Mouse (Mus musculus) hindbrain, embryonic 10.5 days (tissue): ENCODE data around the gene Spout1. TPM values are rescaled to one million over a fixed set of nuclear protein-coding genes. Genes with fewer than 3 reads are reported as not detected.
"Not testable (repeated sequence)": the region's sequence is repeated elsewhere in the genome, so short reads cannot be mapped to it uniquely, and the experiment has no call there.

Source experiments
- DNase-seq: peaks from one replicate; pipeline ENCODE4 v3.0.0-alpha.2; 2017; ENCODE audit warnings: low spot score
- H3K27ac ChIP-seq: fragments of 300-500 bp; sonication (generic); 2 replicates; pipeline ENCODE4 v1.5.1; 2016; ENCODE audit warnings: mild to moderate bottlenecking, moderate library complexity
- H3K27me3 ChIP-seq: fragments of 300-500 bp; sonication (generic); 2 replicates; pipeline ENCODE4 v1.6.1; 2016; ENCODE audit warnings: mild to moderate bottlenecking; ENCODE audit not compliant: poor library complexity, insufficient read depth, severe bottlenecking
- H3K36me3 ChIP-seq: fragments of 300-500 bp; sonication (generic); 2 replicates; pipeline ENCODE4 v1.6.1; 2016; ENCODE audit warnings: mild to moderate bottlenecking, moderate library complexity
- H3K4me1 ChIP-seq: fragments of 300-500 bp; sonication (generic); replicated peaks from 2 replicates; pipeline ENCODE4 v1.6.1; 2016; ENCODE audit warnings: mild to moderate bottlenecking
- H3K4me3 ChIP-seq: fragments of 300-500 bp; sonication (generic); 2 replicates; pipeline ENCODE4 v1.5.1; 2016; ENCODE audit warnings: mild to moderate bottlenecking, moderate library complexity
- H3K9me3 ChIP-seq: fragments of 300-500 bp; sonication (generic); 2 replicates; pipeline ENCODE4 v1.6.1; 2016; ENCODE audit warnings: mild to moderate bottlenecking, moderate library complexity
- WGBS: fragments of 180-500 bp; shearing (Covaris S2); methylation state at CpG from one replicate; pipeline ENCODE4 v1.1.7; 2016; 5-methylcytosine and 5-hydroxymethylcytosine counted together
- polyA plus RNA-seq: library from polyadenylated mRNA; unstranded; fragments of >200 nt; fragmentation: Nextera tagmentation; extraction: Ambion mirVana; gene quantifications from 2 replicates; pipeline ENCODE4 v1.2.1, GENCODE M21; 2016

Gene Spout1
- polyA plus RNA-seq, 1 experiment from 2014 or later, result 79.7 TPM

GRCm38 (mm10) chr2:30173541-30174240 is 4.6 kb downstream of the Spout1 start:
- DNase-seq, result no peak
- WGBS, result 97% methylated on average over 20 of the region's 20 CpGs
- H3K9me3 ChIP-seq, result no peaks in the 10 kb centered on the region
- H3K36me3 ChIP-seq, result peaks cover 53% of the 10 kb centered on the region
- H3K4me3 ChIP-seq, result no peak overlapping the region
- peaks cover 38% of the 10 kb centered on the region for H3K4me1 ChIP-seq
- no peak overlapping the region for H3K27ac ChIP-seq
- peaks cover 6% of the 10 kb centered on the region; the same call in 1 of the 2 replicates for H3K27me3 ChIP-seq

- 2% methylated on average over 19 of the region's 19 CpGs for WGBS
- peaks cover 24% of the 10 kb centered on the region for H3K4me1 ChIP-seq
- peaks cover 48% of the 10 kb centered on the region for H3K36me3 ChIP-seq
- H3K27me3 ChIP-seq, result peaks cover 6% of the 10 kb centered on the region; the same call in 1 of the 2 replicates
- DNase-seq, result no peak
- peaks cover 7% of the 10 kb centered on the region for H3K9me3 ChIP-seq
- peak overlapping the region; percentile 73 for H3K4me3 ChIP-seq
- peak overlapping the region; percentile 92 for H3K27ac ChIP-seq
These were observed 6.3 kb downstream of the Spout1 start for GRCm38 (mm10) chr2:30171997-30172382.

DNA sequence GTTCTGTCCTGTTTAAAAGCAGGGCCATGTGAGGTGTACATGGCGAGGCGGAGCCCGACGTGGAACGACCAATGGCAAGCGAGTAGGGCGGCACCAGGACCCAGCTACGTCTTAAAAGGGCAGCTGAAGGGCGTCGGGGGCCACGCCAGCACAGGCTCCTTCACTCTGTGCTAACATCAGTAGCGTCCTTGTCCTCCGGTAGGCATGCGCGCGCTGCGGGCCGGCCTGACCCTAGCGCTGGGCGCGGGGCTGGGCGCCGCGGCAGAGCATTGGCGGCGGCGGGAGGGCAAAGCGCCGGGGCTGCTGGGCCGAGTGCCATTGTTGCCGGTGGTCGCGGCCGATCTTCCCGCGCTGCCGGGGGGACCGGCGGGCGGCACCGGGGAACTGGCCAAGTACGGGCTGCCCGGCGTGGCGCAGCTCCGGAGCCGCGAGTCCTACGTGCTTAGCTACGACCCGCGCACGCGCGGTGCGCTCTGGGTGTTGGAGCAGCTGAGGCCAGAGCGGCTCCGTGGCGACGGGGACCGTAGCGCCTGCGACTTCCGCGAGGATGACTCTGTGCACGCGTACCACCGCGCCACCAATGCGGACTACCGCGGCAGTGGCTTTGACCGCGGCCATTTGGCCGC is 6.8 kb downstream of the Spout1 start, which contains the start of gene Endog:
Gene Endog (plus strand): TSS at position 123 of the 626 bp plus-strand sequence.
- H3K27me3 ChIP-seq, result peaks cover 6% of the 10 kb centered on the region; the same call in 1 of the 2 replicates
- H3K27ac ChIP-seq, result peak within 1 kb of the TSS; percentile 92
- WGBS, result under 1% methylated on average over 74 of the region's 75 CpGs

DNA sequence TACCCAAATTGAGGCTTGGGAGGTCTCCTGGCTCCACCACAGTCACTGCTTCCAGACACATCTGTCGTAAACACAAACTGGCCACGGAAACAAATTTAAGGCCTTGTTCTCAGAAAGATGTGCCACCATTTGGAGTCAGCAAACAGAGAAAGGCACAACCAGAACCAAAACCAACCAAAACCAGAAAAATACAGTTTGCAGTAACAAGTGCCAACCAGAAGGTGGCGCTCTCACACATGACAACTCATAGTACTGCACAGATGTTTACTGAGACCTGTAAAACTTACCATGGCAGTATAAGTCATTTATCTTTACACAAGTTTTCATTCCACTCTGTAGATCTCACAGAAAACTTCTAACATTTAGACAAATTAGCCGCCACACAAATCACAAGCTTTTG is 11.6 kb downstream of the Spout1 start:
- no peak for DNase-seq

More for the DNA sequence above, 6.8 kb downstream of the Spout1 start, which contains the start of gene Endog:
- Histone ChIP-seq H3K9me3 (peaks cover 12% of the 10 kb centered on the region), H3K4me3 (peak within 1 kb of the TSS; percentile 73), H3K36me3 (peaks cover 43% of the 10 kb centered on the region), H3K4me1 (peaks cover 22% of the 10 kb centered on the region)
- peak; percentile 86 for DNase-seq

DNA sequence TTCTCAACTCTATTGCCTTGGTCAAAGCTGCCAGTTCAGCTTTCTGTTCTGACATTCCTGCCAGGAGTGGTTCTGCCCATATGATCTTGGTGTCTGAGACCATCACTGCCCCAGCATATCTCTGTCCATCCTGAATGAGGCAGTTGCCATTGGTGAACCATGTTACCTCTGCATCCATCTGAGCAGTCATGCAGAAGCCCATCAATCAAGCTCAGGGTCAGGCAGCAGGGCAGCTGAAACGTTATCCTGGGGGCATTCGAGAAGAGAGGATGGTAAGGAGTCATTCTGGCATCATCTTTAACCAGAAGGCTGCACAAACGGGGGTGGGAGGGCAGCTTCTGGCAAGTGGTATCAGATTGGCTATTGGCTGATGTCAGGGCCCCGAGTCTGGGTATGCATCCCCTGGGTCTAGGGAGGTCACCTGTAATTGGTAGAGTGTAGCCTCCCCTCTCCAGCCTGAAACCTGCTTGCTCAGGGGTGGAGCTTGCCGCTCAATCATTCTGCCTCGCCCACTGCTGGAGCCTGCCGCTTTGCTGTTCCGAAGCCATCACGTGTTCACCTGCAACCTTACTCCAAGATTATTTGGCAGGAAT is 13.8 kb downstream of the Spout1 start:
- peaks cover 24% of the 10 kb centered on the region for H3K9me3 ChIP-seq
- no peaks in the 10 kb centered on the region for H3K4me1 ChIP-seq
- 59% methylated on average over 9 of the region's 9 CpGs for WGBS
- H3K27ac ChIP-seq, result no peak overlapping the region
- H3K27me3 ChIP-seq, result no peaks in the 10 kb centered on the region
- no peaks in the 10 kb centered on the region for H3K36me3 ChIP-seq
- DNase-seq, result no peak
- H3K4me3 ChIP-seq, result no peak overlapping the region

More for the DNA sequence above, 11.6 kb downstream of the Spout1 start:
- no peak overlapping the region for H3K4me3 ChIP-seq
- H3K9me3 ChIP-seq, result peaks cover 24% of the 10 kb centered on the region
- no peak overlapping the region for H3K27ac ChIP-seq
- H3K36me3 ChIP-seq, result no peaks in the 10 kb centered on the region
- 58% methylated on average over 4 of the region's 4 CpGs for WGBS
- H3K27me3 ChIP-seq, result no peaks in the 10 kb centered on the region
- H3K4me1 ChIP-seq, result peaks cover 7% of the 10 kb centered on the region; the same call in 1 of the 2 replicates

DNA sequence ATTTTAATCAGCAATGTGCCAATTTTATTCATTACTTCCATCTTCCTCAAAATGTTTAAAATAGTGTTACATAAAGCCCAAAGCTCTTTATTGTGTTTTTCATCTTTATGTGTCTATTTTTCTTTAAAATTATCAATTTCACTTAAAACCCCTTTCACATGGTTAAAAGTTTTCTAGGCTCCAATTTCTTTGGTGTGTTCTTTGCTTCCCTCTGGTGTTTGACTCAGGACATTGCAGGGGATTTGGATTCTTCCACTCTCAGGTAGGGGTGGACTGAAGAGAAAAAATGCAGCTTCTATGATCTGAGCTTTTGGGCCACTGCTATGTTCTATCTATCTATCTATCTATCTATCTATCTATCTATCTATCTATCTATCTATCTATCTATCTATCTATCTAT is 16.4 kb downstream of the Spout1 start:
- H3K4me3 ChIP-seq, result no peak overlapping the region
- H3K27ac ChIP-seq, result no peak overlapping the region
- no peak for DNase-seq
- H3K27me3 ChIP-seq, result no peaks in the 10 kb centered on the region
- peaks cover 15% of the 10 kb centered on the region for H3K9me3 ChIP-seq
- no peaks in the 10 kb centered on the region for H3K36me3 ChIP-seq
- no peaks in the 10 kb centered on the region for H3K4me1 ChIP-seq

DNA sequence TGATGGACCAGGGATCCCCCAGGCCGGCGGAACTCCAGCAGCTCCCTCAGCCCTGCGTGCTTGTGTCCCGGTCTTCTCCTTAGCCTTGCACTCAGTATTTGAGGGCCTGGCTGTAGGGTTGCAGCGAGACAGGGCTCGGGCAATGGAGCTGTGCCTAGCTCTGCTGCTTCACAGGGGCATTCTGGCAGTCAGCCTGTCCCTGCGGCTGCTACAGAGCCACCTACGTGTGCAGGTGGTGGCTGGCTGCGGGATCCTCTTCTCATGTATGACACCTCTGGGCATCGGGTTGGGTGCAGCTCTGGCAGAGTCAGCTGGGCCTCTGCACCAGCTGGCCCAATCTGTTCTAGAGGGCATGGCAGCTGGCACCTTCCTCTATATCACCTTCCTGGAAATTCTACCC is 18.4 kb downstream of the Spout1 start:
- H3K27me3 ChIP-seq, DNase-seq, H3K4me1 ChIP-seq, H3K27ac ChIP-seq, H3K9me3 ChIP-seq, H3K36me3 ChIP-seq, H3K4me3 ChIP-seq: not testable (repeated sequence)
- 87% methylated on average over 9 of the region's 10 CpGs for WGBS

GRCm38 (mm10) chr2:30152616-30153015 is 25.6 kb downstream of the Spout1 start:
- peaks cover 45% of the 10 kb centered on the region for H3K36me3 ChIP-seq
- no peak overlapping the region for H3K27ac ChIP-seq
- H3K27me3 ChIP-seq, result no peaks in the 10 kb centered on the region
- H3K4me3 ChIP-seq, result no peak overlapping the region
- H3K4me1 ChIP-seq, result no peaks in the 10 kb centered on the region
- WGBS, result 79% methylated on average over 8 of the region's 8 CpGs
- no peak for DNase-seq
- H3K9me3 ChIP-seq, result no peaks in the 10 kb centered on the region

DNA sequence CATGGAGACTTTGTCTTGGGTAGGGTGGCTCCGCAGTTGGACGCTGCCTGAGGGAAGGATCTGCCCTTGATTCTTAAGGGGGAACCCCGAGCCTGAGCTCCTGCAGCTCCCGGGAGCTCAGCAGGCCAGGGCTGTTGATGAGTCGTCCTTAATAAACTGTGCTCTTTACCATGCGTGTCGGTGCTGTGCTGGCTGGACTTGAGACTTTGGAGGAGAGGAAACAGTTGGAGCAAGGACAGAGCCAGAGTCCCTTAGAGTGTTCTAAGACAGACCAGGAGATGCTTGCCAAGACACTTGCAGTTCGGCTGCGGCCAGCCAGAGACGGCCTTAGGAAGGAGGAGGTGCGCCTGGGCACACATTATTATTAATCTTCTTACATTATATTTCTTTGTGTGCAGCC is 26.4 kb downstream of the Spout1 start:
- no peak for DNase-seq
- Histone ChIP-seq H3K9me3 (no peaks in the 10 kb centered on the region), H3K36me3 (peaks cover 53% of the 10 kb centered on the region), H3K4me1 (no peaks in the 10 kb centered on the region), H3K27me3 (no peaks in the 10 kb centered on the region), H3K27ac (no peak overlapping the region), H3K4me3 (no peak overlapping the region)
- WGBS, result 92% methylated on average over 11 of the region's 11 CpGs

GRCm38 (mm10) chr2:30147466-30147865 is 30.8 kb downstream of the Spout1 start:
- H3K4me3 ChIP-seq, result no peak overlapping the region
- H3K9me3 ChIP-seq, result no peaks in the 10 kb centered on the region
- H3K36me3 ChIP-seq, result peaks cover 95% of the 10 kb centered on the region
- no peak for DNase-seq
- no peaks in the 10 kb centered on the region for H3K27me3 ChIP-seq
- H3K27ac ChIP-seq, result no peak overlapping the region
- 96% methylated on average over 4 of the region's 4 CpGs for WGBS
- H3K4me1 ChIP-seq, result no peaks in the 10 kb centered on the region

- Histone ChIP-seq H3K27me3 (no peaks in the 10 kb centered on the region), H3K36me3 (peaks cover 96% of the 10 kb centered on the region), H3K9me3 (no peaks in the 10 kb centered on the region), H3K27ac (no peak overlapping the region), H3K4me1 (no peaks in the 10 kb centered on the region), H3K4me3 (no peak overlapping the region)
- 97% methylated on average over 4 of the region's 4 CpGs for WGBS
- DNase-seq, result no peak
These were observed 33.8 kb downstream of the Spout1 start for GRCm38 (mm10) chr2:30144436-30144835.

DNA sequence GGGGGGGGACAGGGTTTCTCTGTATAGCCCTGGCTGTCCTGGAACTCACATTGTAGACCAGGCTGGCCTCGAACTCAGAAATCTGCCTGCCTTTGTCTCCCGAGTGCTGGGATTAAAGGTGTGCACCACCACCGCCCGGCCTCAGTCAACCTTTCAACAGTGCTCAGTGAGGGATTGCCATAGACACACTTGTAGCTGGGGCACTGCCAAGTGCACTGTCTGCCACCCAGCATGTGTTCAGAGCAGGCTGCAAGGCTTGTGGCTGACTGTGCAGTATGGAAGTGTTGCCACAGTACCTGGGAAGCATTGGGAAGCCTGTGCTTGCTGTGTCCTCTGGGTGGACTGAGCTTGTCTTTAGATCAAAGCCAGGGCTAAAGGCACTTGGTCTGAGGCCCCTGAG is 38.2 kb downstream of the Spout1 start:
- H3K27ac ChIP-seq, H3K4me3 ChIP-seq, H3K4me1 ChIP-seq, DNase-seq, H3K27me3 ChIP-seq, H3K9me3 ChIP-seq: not testable (repeated sequence)
- peaks cover 95% of the 10 kb centered on the region for H3K36me3 ChIP-seq
- WGBS, result 95% methylated on average over 4 of the region's 4 CpGs

DNA sequence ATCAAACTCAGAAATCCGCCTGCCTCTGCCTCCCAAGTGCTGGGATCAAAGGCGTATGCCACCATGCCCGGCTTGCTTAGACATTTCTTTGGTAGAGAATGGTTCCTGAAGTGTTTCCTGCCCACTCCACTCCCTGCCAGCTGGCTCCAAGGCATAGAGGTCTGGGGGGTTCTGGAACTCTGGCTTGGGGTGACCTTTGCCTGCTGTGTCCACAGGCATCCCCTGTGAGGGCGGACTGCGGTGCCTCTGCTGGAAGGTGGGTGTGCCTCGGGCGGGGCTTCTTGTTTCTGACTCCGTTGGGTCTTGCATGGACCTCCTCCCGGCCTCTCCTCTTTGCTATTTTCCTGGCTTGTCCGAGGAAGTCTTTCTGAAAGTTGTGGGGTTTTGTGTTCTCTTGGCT is 41.8 kb downstream of the Spout1 start:
- peaks cover 26% of the 10 kb centered on the region for H3K4me1 ChIP-seq
- 90% methylated on average over 10 of the region's 10 CpGs for WGBS
- no peak overlapping the region for H3K27ac ChIP-seq
- H3K36me3 ChIP-seq, result peaks cover 59% of the 10 kb centered on the region
- no peaks in the 10 kb centered on the region for H3K9me3 ChIP-seq
- H3K4me3 ChIP-seq, result no peak overlapping the region
- no peak for DNase-seq
- no peaks in the 10 kb centered on the region for H3K27me3 ChIP-seq
